Mouse (Mus musculus) spleen, adult 2 months (tissue): ENCODE data around the gene Col6a5. TPM values are rescaled to one million over a fixed set of nuclear protein-coding genes. Genes with fewer than 3 reads are reported as not detected.

Source experiments
- DNase-seq, 2 experiments: peaks; one replicate each; pipeline versions ENCODE4 v3.0.0 to v3.0.0-alpha.2; 2012 to 2021; ENCODE audit warnings: low spot score in 2 of 2, low read depth in 1 of 2
- H3K27ac ChIP-seq: fragments of 200-500 bp; 2 replicates; pipeline ENCODE4 v1.5.1; 2012; ENCODE audit warnings: low read length, inconsistent platforms; ENCODE audit not compliant: insufficient read depth
- H3K27me3 ChIP-seq: fragments of 200-500 bp; 2 replicates; pipeline ENCODE4 v1.6.1; 2012; ENCODE audit warnings: mild to moderate bottlenecking, moderate library complexity, low read length, inconsistent platforms; ENCODE audit not compliant: control insufficient read depth, insufficient read depth
- H3K36me3 ChIP-seq: fragments of 200-500 bp; 2 replicates; pipeline ENCODE4 v1.6.1; 2012; ENCODE audit warnings: mild to moderate bottlenecking, low read length, inconsistent platforms; ENCODE audit not compliant: control insufficient read depth, insufficient read depth
- H3K4me1 ChIP-seq: fragments of 200-500 bp; 2 replicates; pipeline ENCODE4 v1.6.1; 2011; ENCODE audit warnings: inconsistent platforms; ENCODE audit not compliant: control insufficient read depth, insufficient read depth, insufficient read length
- H3K4me3 ChIP-seq: fragments of 200-500 bp; 2 replicates; pipeline ENCODE4 v1.5.1; 2011; ENCODE audit warnings: mild to moderate bottlenecking, inconsistent platforms; ENCODE audit not compliant: insufficient read depth, insufficient read length; ENCODE audit errors: extremely low read depth
- CTCF ChIP-seq: fragments of 200-500 bp; IDR thresholded peaks from 2 replicates; pipeline ENCODE4 v1.5.1; 2011; ENCODE audit warnings: mild to moderate bottlenecking, inconsistent platforms; ENCODE audit not compliant: insufficient read depth, insufficient read length, insufficient replicate concordance; ENCODE audit errors: extremely low read depth
- POLR2A ChIP-seq: fragments of 200-500 bp; IDR thresholded peaks from 2 replicates; pipeline ENCODE4 v1.6.1; 2011; ENCODE audit warnings: low read depth, low read length, inconsistent platforms
- WGBS: fragments of 180-500 bp; shearing (Covaris S2); methylation state at CpG from one replicate; pipeline ENCODE4 v1.1.7; 2018; 5-methylcytosine and 5-hydroxymethylcytosine counted together
- polyA plus RNA-seq: library from polyadenylated mRNA; depleted of rRNA; stranded (reverse); fragments of >200 nt; gene quantifications from 2 replicates; pipeline ENCODE4 v1.2.3, GENCODE M21; 2012

Gene Col6a5
- polyA plus RNA-seq, 1 experiment = 0.56 TPM

DNA sequence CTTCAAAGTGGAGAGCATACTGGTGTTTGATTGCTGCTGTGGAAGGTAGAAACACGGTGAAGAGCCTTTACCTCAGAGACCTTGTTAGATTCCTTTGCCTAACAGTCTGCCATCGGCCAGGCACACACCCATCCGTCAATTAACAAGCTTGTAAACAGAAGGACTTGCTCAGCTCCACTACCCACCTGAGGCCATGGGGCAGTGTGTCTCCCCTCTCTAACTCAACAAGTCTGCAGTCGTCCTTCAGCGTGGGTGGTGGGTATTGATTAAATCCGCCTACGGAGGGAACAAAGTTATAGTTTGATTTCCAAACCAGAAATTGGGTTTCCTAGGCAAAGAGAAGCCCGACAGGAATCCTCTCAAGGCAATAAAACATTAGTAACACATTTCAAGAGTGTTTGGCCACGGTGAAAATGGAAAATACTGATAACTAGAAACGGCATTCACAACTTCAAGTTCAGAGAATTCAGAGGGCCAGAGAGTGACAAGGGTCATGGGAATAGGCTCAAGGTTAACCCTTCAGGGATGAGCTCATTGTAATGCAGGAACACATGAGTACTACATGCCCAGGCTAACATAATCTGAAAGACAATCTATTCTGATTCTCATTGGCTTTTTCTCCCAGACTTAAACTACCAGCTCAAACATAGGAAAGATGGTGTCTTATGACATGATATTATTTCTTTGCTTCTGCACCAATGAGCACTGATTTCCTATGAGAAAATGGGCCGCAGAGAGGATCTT is 81.9 kb downstream of the Col6a5 start:
- no peak overlapping the region for H3K4me3 ChIP-seq
- no peaks in the 10 kb centered on the region; the same call in 1 of the 2 replicates for H3K27me3 ChIP-seq
- TF ChIP-seq POLR2A (no peak), CTCF (no peak)
- no peak for DNase-seq
- no peak overlapping the region for H3K27ac ChIP-seq
- 74% methylated on average over 11 of the region's 11 CpGs for WGBS
- no peaks in the 10 kb centered on the region for H3K36me3 ChIP-seq
- no peaks in the 10 kb centered on the region for H3K4me1 ChIP-seq

DNA sequence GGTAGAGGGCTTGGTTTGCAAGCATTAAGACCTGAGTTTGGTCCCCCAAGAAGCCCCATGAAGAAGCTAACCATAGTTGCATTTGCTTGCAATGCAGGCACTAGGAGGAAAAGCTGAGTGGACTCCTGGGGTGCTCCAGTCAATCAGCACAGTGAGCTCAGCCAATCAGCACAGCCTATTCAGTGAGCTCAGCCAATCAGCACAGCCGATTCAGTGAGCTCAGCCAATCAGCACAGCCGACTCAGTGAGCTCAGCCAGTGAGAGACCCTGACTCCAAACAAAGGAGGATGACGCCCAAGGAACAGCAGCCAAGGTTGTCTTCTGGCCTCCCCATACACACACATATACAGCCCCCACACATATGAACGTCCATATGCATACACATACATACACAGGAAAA is 84.3 kb downstream of the Col6a5 start:
- no peaks in the 10 kb centered on the region for H3K4me1 ChIP-seq
- 81% methylated on average over 4 of the region's 4 CpGs for WGBS
- H3K36me3 ChIP-seq = no peaks in the 10 kb centered on the region
- no peak overlapping the region for H3K27ac ChIP-seq
- TF ChIP-seq CTCF (no peak), POLR2A (no peak)
- no peaks in the 10 kb centered on the region; the same call in 1 of the 2 replicates for H3K27me3 ChIP-seq
- no peak overlapping the region for H3K4me3 ChIP-seq
- DNase-seq = no peak

DNA sequence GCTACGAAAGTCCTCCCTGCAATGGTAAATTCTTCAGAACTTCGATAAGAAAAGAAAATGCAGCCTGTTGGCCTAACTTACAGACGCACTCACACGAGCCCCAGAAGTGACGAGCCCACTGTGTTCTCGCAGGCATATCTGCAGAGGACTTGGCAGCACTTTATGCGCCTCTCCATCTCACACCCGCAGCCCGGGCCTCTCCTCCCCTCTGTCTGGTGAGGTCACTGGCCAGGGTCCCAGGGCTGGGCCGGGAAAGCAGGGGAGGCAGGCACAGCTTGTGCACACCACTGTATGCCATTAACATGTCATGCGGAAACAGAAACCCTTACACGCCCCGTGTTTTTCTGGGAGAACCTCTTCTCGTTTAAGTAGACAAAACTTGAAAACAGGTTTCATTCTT is 88.8 kb downstream of the Col6a5 start:
- Histone ChIP-seq H3K4me3 (no peak overlapping the region), H3K27me3 (no peaks in the 10 kb centered on the region), H3K36me3 (no peaks in the 10 kb centered on the region), H3K27ac (no peak overlapping the region), H3K4me1 (no peaks in the 10 kb centered on the region)
- WGBS = 84% methylated on average over 14 of the region's 14 CpGs
- DNase-seq = no peak
- no peak for TF ChIP-seq POLR2A
- no peak for TF ChIP-seq CTCF

DNA sequence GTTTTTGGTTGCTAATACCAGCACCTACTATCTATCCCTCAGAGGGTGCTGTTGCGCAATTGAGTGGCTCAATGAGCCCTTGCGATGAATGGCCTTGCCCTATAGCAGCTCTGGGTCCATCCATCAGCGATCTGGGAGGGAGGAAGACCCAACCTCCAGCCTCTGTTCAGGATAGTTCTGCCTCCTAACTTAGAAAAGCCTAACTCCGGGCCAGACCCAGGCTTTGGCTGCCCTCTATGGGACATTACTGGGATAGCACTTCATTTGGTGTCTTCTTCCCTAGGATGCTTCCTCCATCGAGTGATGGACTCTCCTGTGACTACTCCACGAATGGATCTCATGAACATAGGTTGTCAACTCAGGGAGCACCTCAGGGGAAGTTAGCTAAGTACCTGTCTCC is 102.7 kb downstream of the Col6a5 start:
- 13% methylated on average over 6 of the region's 6 CpGs for WGBS

DNA sequence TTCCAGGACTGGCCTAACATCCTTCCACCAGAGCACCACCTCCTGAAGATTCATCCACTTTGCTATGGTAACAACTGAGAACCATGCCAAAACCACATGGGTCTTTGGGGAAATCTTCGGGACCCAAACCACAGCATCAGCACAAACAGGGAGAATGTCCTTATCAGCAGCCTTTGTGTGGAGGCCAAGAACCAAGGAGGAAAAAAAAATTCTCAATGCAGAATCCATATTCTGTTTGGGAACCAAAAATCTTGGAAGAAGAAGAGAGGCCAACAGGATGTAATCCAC is 107.7 kb downstream of the Col6a5 start:
- no peak for DNase-seq
- H3K27me3 ChIP-seq = no peaks in the 10 kb centered on the region
- no peak overlapping the region for H3K27ac ChIP-seq
- no peaks in the 10 kb centered on the region for H3K36me3 ChIP-seq
- no peak for TF ChIP-seq CTCF
- TF ChIP-seq POLR2A = no peak
- no peak overlapping the region for H3K4me3 ChIP-seq
- 38% methylated on average over 1 of the region's 1 CpGs for WGBS
- no peaks in the 10 kb centered on the region for H3K4me1 ChIP-seq

More for the DNA sequence above, 102.7 kb downstream of the Col6a5 start:
- Histone ChIP-seq H3K27me3 (no peaks in the 10 kb centered on the region), H3K36me3 (no peaks in the 10 kb centered on the region), H3K27ac (no peak overlapping the region), H3K4me3 (no peak overlapping the region), H3K4me1 (no peaks in the 10 kb centered on the region)
- TF ChIP-seq POLR2A (no peak), CTCF (peak; percentile 57; the same call in 1 of the 2 replicates)
- DNase-seq = peak; percentile 2 to 36

DNA sequence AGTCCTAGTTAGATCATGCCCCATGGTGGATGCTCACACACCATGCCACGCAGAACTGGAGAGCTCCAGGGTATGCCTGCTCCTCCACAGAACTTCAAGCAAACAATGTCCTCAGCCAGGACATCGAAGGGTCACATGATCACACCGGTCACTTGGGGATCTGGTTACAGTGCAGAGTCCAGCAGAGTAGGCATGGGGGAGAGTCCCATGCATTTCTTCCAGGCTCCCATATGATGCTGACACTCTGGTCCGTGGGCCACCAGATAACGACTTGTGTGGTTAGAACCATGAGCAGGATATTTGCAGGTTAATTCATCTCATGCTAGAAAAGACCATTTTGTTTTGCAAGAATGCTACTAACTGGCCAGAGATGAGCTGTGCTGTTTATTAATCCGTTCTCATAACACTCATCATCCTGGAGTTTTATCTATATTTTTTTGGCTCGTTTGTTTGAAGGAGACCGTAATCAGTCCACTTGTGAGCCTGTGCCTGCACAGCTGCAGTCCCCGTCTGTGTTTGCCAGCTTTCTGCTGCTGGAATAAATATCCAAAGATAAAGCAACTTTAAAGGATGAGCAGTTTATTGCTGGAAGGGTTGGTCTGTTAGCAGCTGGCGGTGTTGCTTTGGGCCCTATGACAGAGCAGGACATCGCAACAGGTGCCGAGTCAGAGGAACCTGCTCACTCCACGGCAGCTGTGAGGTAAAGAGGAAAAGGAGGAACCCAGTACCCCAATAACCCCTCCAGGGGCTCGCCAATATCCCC is 108.2 kb downstream of the Col6a5 start:
- Histone ChIP-seq H3K27ac (no peak overlapping the region), H3K27me3 (no peaks in the 10 kb centered on the region), H3K36me3 (no peaks in the 10 kb centered on the region), H3K4me1 (no peaks in the 10 kb centered on the region), H3K4me3 (no peak overlapping the region)
- TF ChIP-seq CTCF (no peak), POLR2A (no peak)
- no peak for DNase-seq
- 77% methylated on average over 14 of the region's 14 CpGs for WGBS

DNA sequence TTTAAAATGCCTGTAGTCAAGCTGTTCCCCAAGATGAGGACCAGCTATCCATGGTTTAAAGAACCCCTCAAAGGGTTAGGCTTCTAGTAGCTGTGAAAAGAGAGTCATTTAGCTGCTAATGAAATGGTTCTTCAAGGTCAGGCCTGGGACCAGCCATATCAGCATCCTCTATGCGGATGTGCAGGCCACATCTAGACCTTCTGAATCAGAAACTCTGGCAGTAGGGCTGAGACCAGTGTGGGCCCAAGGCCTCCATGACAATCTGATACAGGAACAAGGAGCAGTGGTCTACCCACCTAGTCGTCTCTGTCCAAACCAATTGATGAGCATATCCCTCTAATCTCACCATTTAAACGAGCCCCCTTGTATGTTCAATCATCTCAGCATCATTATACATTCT is 109.4 kb downstream of the Col6a5 start:
- TF ChIP-seq POLR2A = no peak
- no peak for TF ChIP-seq CTCF
- Histone ChIP-seq H3K27me3 (no peaks in the 10 kb centered on the region), H3K36me3 (no peaks in the 10 kb centered on the region), H3K27ac (no peak overlapping the region), H3K4me1 (no peaks in the 10 kb centered on the region), H3K4me3 (no peak overlapping the region)
- no peak for DNase-seq
- WGBS = 83% methylated on average over 3 of the region's 3 CpGs
